Mouse (Mus musculus): Measurements from ENCODE around the gene Cck.

GRCm38 (mm10) chr9:121526171-121526570, 30.7 kb upstream of the Cck start:
- TF ChIP-seq ZNF384 (IDR thresholded peaks at IDR 0.05; ENCODE audit: low read depth, low read length) = no peak
- TF ChIP-seq HCFC1 (IDR thresholded peaks at IDR 0.05; ENCODE audit: borderline replicate concordance, insufficient read depth, low read length) = no peak
- TF ChIP-seq CHD2 (IDR thresholded peaks at IDR 0.05; ENCODE audit: low read depth, low read length) = no peak

Data from ES-E14 (cell line).